In genomic region chr3:85813101-85814014, GRCm38 (mm10) we compare ENCODE assay signal across 12 mouse cellular contexts. TPM values are rescaled to one million over a fixed set of nuclear protein-coding genes. Genes with fewer than 3 reads are reported as not detected.
DNase-seq lines count a peak whose midpoint lies in the region; ATAC-seq and TF ChIP-seq lines count a peak whose summit lies in the region.
"Had no signal": no experiment of that assay in that cellular context is flagged by ENCODE, and none has a peak within 500 bp of the region (broad histone marks: within the 10 kb centered on the region; RNA-seq: fewer than 3 reads in every experiment).

No protein-coding gene starts in this region.

- intact Hi-C loops in heart, adult 2 months (cut with DNase I): loop anchor here (5.0 kb wide), 1 partner anchor 74 kb away; the partner anchor contains the start of genes Glt28d2 and Gm37240
- intact Hi-C loops in heart, postnatal 25 days (cut with DNase I): loop anchor here (10.0 kb wide), 1 partner anchor 219 kb away; no protein-coding TSS in a partner anchor

- H3K27ac ChIP-seq in heart, adult 2 months: peak overlapping the region; percentile 70
- no peak overlapping the region for H3K27ac ChIP-seq in heart, postnatal 0 days (ENCODE audit: low read depth)
- H3K27ac ChIP-seq: forebrain, embryonic 13.5 days; hindbrain, embryonic 15.5 days; limb, embryonic 12.5 days had no signal

- no peak for TF ChIP-seq POLR2A in heart, adult 2 months (IDR thresholded peaks at IDR 0.05; ENCODE audit: insufficient read depth, low read depth, low read length)

- H3K4me3 ChIP-seq in heart, adult 2 months: no peak overlapping the region
- H3K4me3 ChIP-seq in heart, postnatal 0 days (ENCODE audit: low read depth, low read length): no peak overlapping the region
- H3K4me3 ChIP-seq: forebrain, embryonic 13.5 days; hindbrain, embryonic 15.5 days; limb, embryonic 12.5 days; megakaryocyte, embryonic 14.5 days had no signal

- TF ChIP-seq CTCF in heart, adult 2 months (IDR thresholded peaks at IDR 0.05): no peak
- TF ChIP-seq CTCF in heart, postnatal 0 days (IDR thresholded peaks at IDR 0.05; ENCODE audit: low read depth): no peak

- TF ChIP-seq EP300 in heart, adult 2 months (IDR thresholded peaks at IDR 0.05; ENCODE audit: insufficient read depth, low read depth, low read length): no peak
- no peak for TF ChIP-seq EP300 in heart, postnatal 0 days (IDR thresholded peaks at IDR 0.05; ENCODE audit: low read depth)

- peak in 1 of 2 experiments; percentile 32 for DNase-seq in heart, adult 2 months
- no peak for DNase-seq in heart, postnatal 25 days (ENCODE audit: low spot score)
- peak; percentile 21 for DNase-seq in urinary bladder, postnatal 25 days (ENCODE audit: low spot score)
- DNase-seq in urinary bladder, postnatal 4 days (ENCODE audit: low spot score in 2 of 2): no peak
- DNase-seq in heart, postnatal 0 days (ENCODE audit: low spot score): no peak
- DNase-seq in cerebellum, postnatal 10 days: no peak
- DNase-seq in spleen, adult 18-20 months: no peak

- H3K4me2 ChIP-seq in heart, postnatal 0 days (ENCODE audit: low read depth, low read length): no peak overlapping the region
- H3K4me2 ChIP-seq: forebrain, embryonic 13.5 days; hindbrain, embryonic 15.5 days; limb, embryonic 12.5 days had no signal

- no peak overlapping the region for H3K9ac ChIP-seq in heart, adult 2 months (ENCODE audit: low read depth, low read length)
- H3K9ac ChIP-seq in heart, postnatal 0 days (replicated peaks; ENCODE audit: low read depth, low read length): no peak overlapping the region
- H3K9ac ChIP-seq: forebrain, embryonic 13.5 days; hindbrain, embryonic 15.5 days; limb, embryonic 12.5 days had no signal

- no peaks in the 10 kb centered on the region for H3K27me3 ChIP-seq in heart, adult 2 months (ENCODE audit: control insufficient read depth, insufficient read depth, low read length)
- H3K27me3 ChIP-seq in heart, postnatal 0 days (ENCODE audit: control insufficient read depth, insufficient read depth, low read length): no peaks in the 10 kb centered on the region
- H3K27me3 ChIP-seq: forebrain, embryonic 13.5 days; hindbrain, embryonic 15.5 days; limb, embryonic 12.5 days had no signal

- H3K4me1 ChIP-seq in heart, adult 2 months (ENCODE audit: control insufficient read depth, insufficient read depth, low read length): peaks cover 3% of the 10 kb centered on the region
- H3K4me1 ChIP-seq in heart, postnatal 0 days (ENCODE audit: control insufficient read depth, insufficient read depth): peaks cover 19% of the 10 kb centered on the region
- H3K4me1 ChIP-seq: forebrain, embryonic 13.5 days; hindbrain, embryonic 15.5 days had no signal

- H3K9me3 ChIP-seq in heart, postnatal 0 days (replicated peaks; ENCODE audit: control insufficient read depth, low read length): no peaks in the 10 kb centered on the region
- H3K9me3 ChIP-seq: forebrain, embryonic 13.5 days; hindbrain, embryonic 15.5 days; limb, embryonic 12.5 days had no signal

- H3K36me3 ChIP-seq in heart, adult 2 months (ENCODE audit: control insufficient read depth, insufficient read depth, low read length): peaks cover 8% of the 10 kb centered on the region
- no peaks in the 10 kb centered on the region for H3K36me3 ChIP-seq in heart, postnatal 0 days (replicated peaks; ENCODE audit: control insufficient read depth, insufficient read depth, low read length)
- H3K36me3 ChIP-seq: hindbrain, embryonic 15.5 days; limb, embryonic 12.5 days had no signal

- H3K79me2 ChIP-seq in heart, adult 2 months (replicated peaks; ENCODE audit: control insufficient read depth, insufficient read depth, low read length): no peaks in the 10 kb centered on the region; the same call in 1 of the 2 replicates

- WGBS in heart, adult 2 months: 57% methylated on average over 4 of the region's 4 CpGs
- 64% methylated on average over 4 of the region's 4 CpGs for WGBS in heart, postnatal 0 days

- ATAC-seq in heart, postnatal 0 days (ENCODE audit: insufficient read depth, low read depth): 0 out of 2 replicates have a peak, but pooled peaks have one; percentile 17
- ATAC-seq: forebrain, embryonic 13.5 days had no signal

RNA-seq across cellular contexts. Expression of gene Fam160a1, which starts 3.7 kb away (rescaled TPM):
- total RNA-seq in heart, adult 2 months (2021): 10 to 100 TPM; 47.0 to 68.1 TPM
- 25.0 and 38.7 TPM in 2 replicates for polyA plus RNA-seq in heart, adult 2 months (2012; rRNA removed)
- total RNA-seq in heart, postnatal 25 days (2021): 10 to 100 TPM; 55.9 to 58.9 TPM
- 34.6 and 37.8 TPM in 2 replicates for total RNA-seq in heart, postnatal 0 days (2014; rRNA removed; ENCODE audit: low replicate concordance)
- polyA plus RNA-seq in heart, postnatal 0 days (2015; fragmentation: Nextera tagmentation; extraction: Ambion mirVana): 9.4 and 10.5 TPM in 2 replicates
- total RNA-seq: granulocyte monocyte progenitor cell, adult 5-6 weeks had no signal
